Mouse (Mus musculus): ENCODE data around the gene Tbc1d1. TPM values are rescaled to one million over a fixed set of nuclear protein-coding genes. Genes with fewer than 3 reads are reported as not detected.
A peak's percentile ranks its signal among the peaks of the same experiment; 100 is the strongest.

Tbc1d1 gene
- polyA plus RNA-seq, 1 experiment from 2014 or later, result 41.5 TPM

DNA sequence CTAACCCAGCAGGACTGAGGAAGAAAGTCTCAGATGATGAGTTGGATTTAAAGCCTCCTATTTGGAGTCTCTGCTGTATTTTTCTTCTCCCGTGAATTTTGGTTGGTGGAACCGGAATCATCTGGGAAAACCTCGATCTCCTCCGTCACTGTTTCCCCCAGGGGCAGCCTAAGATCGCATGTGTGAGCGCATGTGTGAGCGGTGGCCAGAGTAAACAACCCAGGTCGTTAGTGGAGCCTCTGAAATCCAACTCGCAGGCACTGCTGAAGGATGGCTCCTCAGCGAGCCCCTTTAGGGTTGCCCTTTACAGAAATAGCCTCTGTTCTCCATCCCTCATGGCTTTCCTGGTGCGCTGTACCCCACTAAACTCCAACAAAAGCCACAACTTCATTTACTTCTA lies 37.2 kb downstream of the Tbc1d1 start:
- H3K9me3 ChIP-seq (ENCODE audit: control insufficient read depth, low read length), result peaks cover 9% of the 10 kb centered on the region
- peaks cover 12% of the 10 kb centered on the region for H3K36me3 ChIP-seq (ENCODE audit: control insufficient read depth, insufficient read depth, low read length)
- peaks cover 11% of the 10 kb centered on the region for H3K4me1 ChIP-seq (replicated peaks; ENCODE audit: control insufficient read depth, insufficient read depth, low read length)
- H3K4me2 ChIP-seq (ENCODE audit: low read depth, low read length), result 0 out of 2 replicates have a peak overlapping the region, but pooled peaks have one; percentile 9
- H3K9ac ChIP-seq (ENCODE audit: low read length), result no peak overlapping the region
- no peak overlapping the region for H3K4me3 ChIP-seq (ENCODE audit: low read length)
- no peak overlapping the region for H3K27ac ChIP-seq (ENCODE audit: low read length)
- 0 out of 2 replicates have a peak, but pooled peaks have one; percentile 24 for ATAC-seq (ENCODE audit: low read depth)
- 32% methylated on average over 11 of the region's 11 CpGs for WGBS
- H3K27me3 ChIP-seq (ENCODE audit: control insufficient read depth, insufficient read depth, low read depth, low read length), result no peaks in the 10 kb centered on the region

DNA sequence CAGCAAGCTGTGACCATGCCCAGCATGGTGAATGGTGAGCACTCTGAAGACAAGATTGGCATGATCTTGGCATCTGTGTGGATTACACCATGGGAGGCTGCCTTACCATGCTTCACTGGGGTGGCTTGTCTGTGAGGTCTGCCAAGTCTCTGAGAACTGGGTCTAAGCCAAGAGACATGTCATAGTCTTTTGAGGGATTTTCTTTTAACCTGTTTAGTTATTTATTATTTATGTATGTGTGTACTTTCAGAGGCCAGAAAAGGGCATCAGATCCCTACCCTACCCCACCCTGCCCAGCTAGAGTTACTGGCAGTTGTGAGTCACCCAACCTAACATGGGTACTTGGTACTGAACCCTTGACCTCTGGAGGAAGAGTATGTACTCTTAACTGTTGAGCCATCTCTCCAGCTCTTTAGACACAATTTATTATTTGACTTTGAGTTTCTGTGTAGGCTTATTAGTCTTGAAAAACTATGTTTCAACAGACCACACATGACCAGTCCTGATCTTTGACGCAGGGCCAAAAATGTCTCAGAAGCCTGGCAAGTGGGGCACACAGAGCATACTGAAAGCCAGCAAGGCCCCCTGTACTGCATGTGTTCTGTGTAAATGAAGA lies 40.3 kb downstream of the Tbc1d1 start:
- peaks cover 11% of the 10 kb centered on the region for H3K4me1 ChIP-seq (replicated peaks; ENCODE audit: control insufficient read depth, insufficient read depth, low read length)
- H3K27me3 ChIP-seq (ENCODE audit: control insufficient read depth, insufficient read depth, low read depth, low read length), result no peaks in the 10 kb centered on the region
- no peak overlapping the region for H3K9ac ChIP-seq (ENCODE audit: low read length)
- peaks cover 2% of the 10 kb centered on the region for H3K9me3 ChIP-seq (ENCODE audit: control insufficient read depth, low read length)
- 81% methylated on average over 1 of the region's 1 CpGs for WGBS
- no peak overlapping the region for H3K4me2 ChIP-seq (ENCODE audit: low read depth, low read length)
- peak; percentile 29 for ATAC-seq (ENCODE audit: low read depth)
- H3K4me3 ChIP-seq (ENCODE audit: low read length), result no peak overlapping the region
- H3K27ac ChIP-seq (ENCODE audit: low read length), result no peak overlapping the region; the same call in 1 of the 2 replicates
- peaks cover 8% of the 10 kb centered on the region for H3K36me3 ChIP-seq (ENCODE audit: control insufficient read depth, insufficient read depth, low read length)

DNA sequence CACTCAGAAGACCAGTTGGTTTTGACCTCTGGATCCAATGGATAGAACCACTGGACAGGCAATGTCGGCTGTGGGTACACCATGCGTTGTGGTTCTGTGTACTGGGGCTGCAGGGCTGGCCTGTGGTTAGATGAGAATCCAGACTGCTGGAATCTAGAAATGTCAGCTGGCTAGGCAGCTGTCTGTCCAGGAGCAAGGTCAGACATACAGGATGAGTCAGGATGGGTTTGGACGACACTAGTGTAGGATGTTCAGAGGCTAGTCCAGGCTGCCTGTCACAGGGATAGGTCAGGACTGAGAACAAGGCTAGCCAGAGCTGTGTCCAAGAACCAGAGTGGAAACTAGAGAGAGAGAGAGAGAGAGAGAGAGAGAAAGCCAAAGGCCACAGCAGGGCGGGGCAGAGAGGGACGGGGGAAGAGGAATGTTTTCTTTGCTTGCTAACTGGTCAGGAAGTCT lies 40.8 kb downstream of the Tbc1d1 start:
- peak; percentile 42 for ATAC-seq (ENCODE audit: low read depth)
- peaks cover 3% of the 10 kb centered on the region; the same call in 1 of the 2 replicates for H3K36me3 ChIP-seq (ENCODE audit: control insufficient read depth, insufficient read depth, low read length)
- H3K27me3 ChIP-seq (ENCODE audit: control insufficient read depth, insufficient read depth, low read depth, low read length), result no peaks in the 10 kb centered on the region
- H3K4me3 ChIP-seq (ENCODE audit: low read length), result no peak overlapping the region
- H3K9ac ChIP-seq (ENCODE audit: low read length), result no peak overlapping the region
- peak overlapping the region; percentile 12; the same call in 1 of the 2 replicates for H3K27ac ChIP-seq (ENCODE audit: low read length)
- H3K4me2 ChIP-seq (ENCODE audit: low read depth, low read length), result no peak overlapping the region
- peaks cover 11% of the 10 kb centered on the region for H3K4me1 ChIP-seq (replicated peaks; ENCODE audit: control insufficient read depth, insufficient read depth, low read length)
- 55% methylated on average over 5 of the region's 5 CpGs for WGBS
- H3K9me3 ChIP-seq (ENCODE audit: control insufficient read depth, low read length), result no peaks in the 10 kb centered on the region; the same call in 1 of the 2 replicates

DNA sequence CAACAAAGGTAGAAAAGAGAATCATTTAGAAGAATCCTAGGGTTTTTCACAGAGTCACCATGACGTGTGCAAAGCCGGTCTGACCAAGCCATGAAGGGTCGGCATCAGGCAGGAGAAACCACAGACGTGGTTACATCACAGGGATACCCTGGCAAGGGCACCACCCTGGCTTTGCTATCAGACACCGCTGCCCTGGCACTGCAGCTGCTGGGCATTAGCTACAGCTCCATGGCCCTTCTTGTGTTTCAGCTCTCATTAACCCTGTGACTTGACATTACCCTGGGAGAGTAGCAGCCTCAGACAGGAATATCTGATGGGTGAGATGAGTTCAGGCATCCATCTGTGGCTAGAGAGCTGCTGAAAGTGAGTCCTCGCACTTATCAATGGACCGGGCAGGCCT lies 42.5 kb downstream of the Tbc1d1 start:
- H3K9me3 ChIP-seq (ENCODE audit: control insufficient read depth, low read length), result no peaks in the 10 kb centered on the region
- no peak overlapping the region for H3K27ac ChIP-seq (ENCODE audit: low read length)
- H3K9ac ChIP-seq (ENCODE audit: low read length), result no peak overlapping the region
- H3K4me1 ChIP-seq (replicated peaks; ENCODE audit: control insufficient read depth, insufficient read depth, low read length), result peaks cover 11% of the 10 kb centered on the region
- no peak overlapping the region for H3K4me3 ChIP-seq (ENCODE audit: low read length)
- no peak overlapping the region for H3K4me2 ChIP-seq (ENCODE audit: low read depth, low read length)
- WGBS, result 91% methylated on average over 7 of the region's 7 CpGs
- ATAC-seq (ENCODE audit: low read depth), result no peak
- no peaks in the 10 kb centered on the region for H3K36me3 ChIP-seq (ENCODE audit: control insufficient read depth, insufficient read depth, low read length)
- no peaks in the 10 kb centered on the region for H3K27me3 ChIP-seq (ENCODE audit: control insufficient read depth, insufficient read depth, low read depth, low read length)

DNA sequence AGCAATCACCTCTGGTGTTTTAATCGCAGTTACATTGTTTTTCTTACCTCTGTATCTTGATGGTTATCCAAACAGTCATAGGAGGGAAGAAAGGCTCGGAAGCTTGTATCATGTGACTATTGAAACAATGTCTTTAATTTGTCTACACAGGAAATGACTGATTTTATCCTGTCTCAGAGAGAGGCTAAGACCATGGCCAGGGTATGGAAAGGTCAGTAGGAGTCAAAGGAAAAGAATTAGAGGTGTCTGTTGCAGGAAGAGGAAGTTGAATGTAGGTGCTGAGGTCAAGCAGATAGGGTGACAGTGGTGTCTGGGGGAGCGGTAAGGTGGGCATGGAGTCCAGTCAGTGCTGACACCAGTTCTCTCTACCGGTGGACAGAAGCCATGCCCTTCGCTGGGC lies 45.0 kb downstream of the Tbc1d1 start:
- no peak overlapping the region for H3K4me2 ChIP-seq (ENCODE audit: low read depth, low read length)
- H3K4me3 ChIP-seq (ENCODE audit: low read length), result no peak overlapping the region
- ATAC-seq (ENCODE audit: low read depth), result no peak
- 56% methylated on average over 5 of the region's 5 CpGs for WGBS
- H3K9ac ChIP-seq (ENCODE audit: low read length), result no peak overlapping the region
- no peak overlapping the region for H3K27ac ChIP-seq (ENCODE audit: low read length)
- peaks cover 9% of the 10 kb centered on the region for H3K4me1 ChIP-seq (replicated peaks; ENCODE audit: control insufficient read depth, insufficient read depth, low read length)
- no peaks in the 10 kb centered on the region for H3K36me3 ChIP-seq (ENCODE audit: control insufficient read depth, insufficient read depth, low read length)
- H3K9me3 ChIP-seq (ENCODE audit: control insufficient read depth, low read length), result no peaks in the 10 kb centered on the region
- no peaks in the 10 kb centered on the region for H3K27me3 ChIP-seq (ENCODE audit: control insufficient read depth, insufficient read depth, low read depth, low read length)

DNA sequence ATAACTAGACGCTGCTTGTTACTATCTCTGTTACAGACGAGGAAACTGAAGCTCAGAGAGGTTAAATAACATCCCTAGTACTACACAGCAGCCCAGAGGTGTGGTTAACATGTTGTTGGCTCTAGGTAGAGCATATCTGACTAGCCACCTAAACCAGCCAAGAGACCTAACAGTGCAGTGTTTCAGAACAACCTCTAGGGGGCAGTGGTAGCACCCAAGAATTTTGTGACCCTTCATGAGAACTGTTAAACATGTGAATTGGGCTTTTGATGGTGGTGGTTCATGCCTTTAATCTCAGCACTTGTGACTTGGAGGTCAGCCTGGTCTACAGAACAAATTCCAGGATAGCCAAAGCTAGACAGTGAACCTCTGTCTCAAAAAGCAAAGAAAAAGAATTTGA lies 46.2 kb downstream of the Tbc1d1 start:
- Histone ChIP-seq H3K9me3 (ENCODE audit: control insufficient read depth, low read length) (no peaks in the 10 kb centered on the region), H3K4me3 (ENCODE audit: low read length) (no peak overlapping the region), H3K27me3 (ENCODE audit: control insufficient read depth, insufficient read depth, low read depth, low read length) (no peaks in the 10 kb centered on the region), H3K4me2 (ENCODE audit: low read depth, low read length) (no peak overlapping the region), H3K9ac (ENCODE audit: low read length) (no peak overlapping the region), H3K36me3 (ENCODE audit: control insufficient read depth, insufficient read depth, low read length) (no peaks in the 10 kb centered on the region), H3K4me1 (replicated peaks; ENCODE audit: control insufficient read depth, insufficient read depth, low read length) (no peaks in the 10 kb centered on the region), H3K27ac (ENCODE audit: low read length) (no peak overlapping the region)
- 0 out of 2 replicates have a peak, but pooled peaks have one; percentile 31 for ATAC-seq (ENCODE audit: low read depth)
- 22% methylated on average over 2 of the region's 2 CpGs for whole genome bisulfite sequencing

DNA sequence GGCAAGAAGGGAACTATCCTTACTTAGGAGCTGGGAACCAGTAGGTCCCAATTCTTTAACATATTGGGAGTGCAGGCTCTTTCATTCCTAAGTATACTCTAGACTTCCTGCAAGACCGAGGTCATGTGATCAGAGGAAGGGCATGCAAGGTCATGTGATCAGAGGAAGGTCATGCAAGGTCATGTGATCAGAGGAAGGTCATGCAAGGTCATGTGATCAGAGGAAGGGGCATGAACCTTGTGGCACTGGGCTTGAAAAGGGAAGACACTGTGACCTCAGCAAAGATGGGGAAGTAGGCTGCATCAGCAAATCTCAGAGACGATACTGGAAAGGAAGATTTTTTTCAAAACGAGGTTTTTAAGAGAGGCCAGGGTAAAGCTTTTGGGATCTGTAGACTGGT lies 49.5 kb downstream of the Tbc1d1 start:
- 75% methylated on average over 3 of the region's 3 CpGs for WGBS
- no peak overlapping the region for H3K27ac ChIP-seq (ENCODE audit: low read length)
- no peak for ATAC-seq (ENCODE audit: low read depth)
- H3K4me2 ChIP-seq (ENCODE audit: low read depth, low read length), result no peak overlapping the region
- H3K9ac ChIP-seq (ENCODE audit: low read length), result no peak overlapping the region
- no peaks in the 10 kb centered on the region for H3K9me3 ChIP-seq (ENCODE audit: control insufficient read depth, low read length)
- H3K36me3 ChIP-seq (ENCODE audit: control insufficient read depth, insufficient read depth, low read length), result no peaks in the 10 kb centered on the region
- no peaks in the 10 kb centered on the region for H3K27me3 ChIP-seq (ENCODE audit: control insufficient read depth, insufficient read depth, low read depth, low read length)
- no peak overlapping the region for H3K4me3 ChIP-seq (ENCODE audit: low read length)
- no peaks in the 10 kb centered on the region for H3K4me1 ChIP-seq (replicated peaks; ENCODE audit: control insufficient read depth, insufficient read depth, low read length)

DNA sequence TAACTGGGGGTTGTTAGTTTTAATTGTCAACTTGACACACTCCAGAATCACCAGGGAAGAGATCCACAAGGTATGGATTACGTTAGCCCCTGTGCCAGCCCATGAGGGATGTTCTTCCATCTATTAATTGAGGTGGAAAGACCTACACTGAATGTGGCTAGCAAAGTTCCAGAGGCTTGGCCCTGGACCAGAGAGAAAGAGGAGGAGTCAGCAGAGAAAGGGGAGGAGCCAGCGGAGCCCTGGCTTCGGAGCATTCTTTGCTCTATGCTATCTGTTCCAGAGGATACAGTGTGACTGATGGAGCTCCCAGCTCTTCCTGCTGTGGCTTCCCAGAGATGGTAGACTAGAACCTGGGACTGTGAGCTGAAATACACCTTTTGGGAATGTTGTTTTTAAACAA lies 50.3 kb downstream of the Tbc1d1 start:
- Histone ChIP-seq H3K9me3 (ENCODE audit: control insufficient read depth, low read length) (no peaks in the 10 kb centered on the region), H3K27ac (ENCODE audit: low read length) (no peak overlapping the region), H3K4me1 (replicated peaks; ENCODE audit: control insufficient read depth, insufficient read depth, low read length) (peaks cover under 1% of the 10 kb centered on the region; the same call in 1 of the 2 replicates), H3K36me3 (ENCODE audit: control insufficient read depth, insufficient read depth, low read length) (no peaks in the 10 kb centered on the region), H3K9ac (ENCODE audit: low read length) (no peak overlapping the region), H3K4me2 (ENCODE audit: low read depth, low read length) (no peak overlapping the region), H3K27me3 (ENCODE audit: control insufficient read depth, insufficient read depth, low read depth, low read length) (no peaks in the 10 kb centered on the region), H3K4me3 (ENCODE audit: low read length) (no peak overlapping the region)
- WGBS, result 65% methylated on average over 3 of the region's 3 CpGs
- ATAC-seq (ENCODE audit: low read depth), result no peak

DNA sequence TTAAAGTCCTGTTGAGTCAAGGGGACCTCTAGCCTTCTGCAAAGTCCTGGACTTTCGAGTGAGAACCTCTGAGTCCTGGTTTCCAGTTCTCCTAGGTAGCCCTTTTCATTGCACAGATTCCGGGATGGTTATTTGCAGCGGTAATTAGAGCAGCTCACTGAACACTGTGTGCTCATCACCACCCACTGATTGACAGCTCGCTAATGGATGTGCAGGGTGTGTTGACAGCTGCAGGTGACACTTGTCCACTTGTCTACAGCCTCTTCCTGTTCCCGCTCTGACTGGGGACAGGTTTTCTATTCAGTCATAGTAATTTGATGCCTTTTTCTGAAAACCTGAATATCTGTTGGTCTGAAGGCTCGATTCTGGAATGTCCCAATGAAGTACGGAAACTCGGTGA lies 50.8 kb downstream of the Tbc1d1 start:
- Histone ChIP-seq H3K4me3 (ENCODE audit: low read length) (no peak overlapping the region), H3K4me1 (replicated peaks; ENCODE audit: control insufficient read depth, insufficient read depth, low read length) (peaks cover 2% of the 10 kb centered on the region; the same call in 1 of the 2 replicates), H3K27ac (ENCODE audit: low read length) (no peak overlapping the region), H3K9ac (ENCODE audit: low read length) (no peak overlapping the region), H3K9me3 (ENCODE audit: control insufficient read depth, low read length) (no peaks in the 10 kb centered on the region), H3K27me3 (ENCODE audit: control insufficient read depth, insufficient read depth, low read depth, low read length) (no peaks in the 10 kb centered on the region), H3K4me2 (ENCODE audit: low read depth, low read length) (no peak overlapping the region), H3K36me3 (ENCODE audit: control insufficient read depth, insufficient read depth, low read length) (no peaks in the 10 kb centered on the region)
- WGBS, result 67% methylated on average over 8 of the region's 8 CpGs
- ATAC-seq (ENCODE audit: low read depth), result no peak

All from lung, embryonic 16.5 days (tissue).